Mouse (Mus musculus) midbrain, postnatal 0 days (tissue): ENCODE results near the gene Tenm2. TPM values are rescaled to one million over a fixed set of nuclear protein-coding genes. Genes with fewer than 3 reads are reported as not detected.

Experiments
- ATAC-seq: fragments of 200-750 bp; cut with Nextera tagmentation; 2 replicates; pipeline ENCODE4 v1.8.0; 2017; ENCODE audit warnings: moderate number of reproducible peaks, mild to moderate bottlenecking, moderate TSS enrichment, moderate library complexity; ENCODE audit not compliant: low FRiP score
- DNase-seq: peaks from one replicate; pipeline ENCODE4 v3.0.0-alpha.2; 2015; ENCODE audit warnings: low spot score
- H3K27ac ChIP-seq: fragments of 300-500 bp; sonication (generic); 2 replicates; pipeline ENCODE4 v1.5.1; 2014; ENCODE audit warnings: low read depth, mild to moderate bottlenecking, low read length, mixed read lengths
- H3K27me3 ChIP-seq: fragments of 300-500 bp; sonication (generic); 2 replicates; pipeline ENCODE4 v1.6.1; 2014; ENCODE audit warnings: low read length, control low read depth, mixed read lengths; ENCODE audit not compliant: insufficient read depth
- H3K36me3 ChIP-seq: fragments of 300-500 bp; sonication (generic); 2 replicates; pipeline ENCODE4 v1.6.1; 2014; ENCODE audit warnings: low read length, control low read depth, mixed read lengths; ENCODE audit not compliant: insufficient read depth
- H3K4me1 ChIP-seq: fragments of 300-500 bp; sonication (generic); 2 replicates; pipeline ENCODE4 v1.6.1; 2014; ENCODE audit warnings: mild to moderate bottlenecking, control low read depth, antibody characterized with exemption, low read length, mixed read lengths; ENCODE audit not compliant: insufficient read depth
- H3K4me2 ChIP-seq: fragments of 300-500 bp; sonication (generic); 2 replicates; pipeline ENCODE4 v1.6.1; 2014; ENCODE audit warnings: low read depth, mild to moderate bottlenecking, low read length, mixed read lengths; ENCODE audit not compliant: poor library complexity, severe bottlenecking
- H3K4me3 ChIP-seq: fragments of 300-500 bp; sonication (generic); 2 replicates; pipeline ENCODE4 v1.5.1; 2014; ENCODE audit warnings: low read depth, mild to moderate bottlenecking, low read length, moderate library complexity
- H3K9ac ChIP-seq: fragments of 300-500 bp; sonication (generic); replicated peaks from 2 replicates; pipeline ENCODE4 v1.6.1; 2014; ENCODE audit warnings: mild to moderate bottlenecking, low read length, moderate library complexity, mixed read lengths; ENCODE audit not compliant: poor library complexity, severe bottlenecking
- H3K9me3 ChIP-seq: fragments of 300-500 bp; sonication (generic); 2 replicates; pipeline ENCODE4 v1.6.1; 2016; ENCODE audit warnings: low read length, control low read depth
- CTCF ChIP-seq: IDR thresholded peaks from 2 replicates; pipeline ENCODE4 v1.5.1; 2016; ENCODE audit warnings: antibody characterized with exemption, mild to moderate bottlenecking
- WGBS: fragments of 180-500 bp; shearing (Covaris S2); extraction: QIAGEN DNeasy Blood & Tissue Kit; methylation state at CpG from one replicate; pipeline ENCODE4 v1.1.7; 2014; 5-methylcytosine and 5-hydroxymethylcytosine counted together
- polyA plus RNA-seq: library from polyadenylated mRNA; unstranded; fragments of >200 nt; fragmentation: Nextera tagmentation; extraction: Ambion mirVana; gene quantifications from 2 replicates; pipeline ENCODE4 v1.2.1, GENCODE M21; 2015
- total RNA-seq: library from RNA; depleted of rRNA; stranded (reverse); fragments of >200 nt; gene quantifications from 2 replicates; pipeline ENCODE4 v1.2.3, GENCODE M21; 2014

Gene Tenm2
- total and polyA plus RNA-seq, 2 experiments from 2014 or later, result 62.6 to 138 TPM

DNA sequence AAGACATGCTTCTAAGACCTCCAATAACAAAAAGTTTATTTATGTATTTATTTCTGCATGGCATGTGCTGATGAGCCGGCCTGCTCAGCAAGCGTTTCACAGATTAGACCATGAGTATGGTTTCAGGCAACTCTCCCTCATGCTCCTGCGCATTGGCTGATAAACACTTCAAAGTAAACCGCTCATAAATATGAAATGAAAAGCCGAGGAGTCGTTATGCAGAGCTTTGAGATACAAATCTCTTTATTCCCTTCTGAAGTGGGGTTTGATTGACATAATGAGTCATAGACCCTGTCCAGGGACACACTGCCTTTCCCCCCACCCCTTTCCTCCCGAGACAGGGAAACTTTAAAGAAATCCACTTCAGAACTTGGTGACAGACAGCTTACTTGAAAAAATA lies 348.3 kb downstream of the Tenm2 start:
- 21% methylated on average over 7 of the region's 7 CpGs for WGBS
- DNase-seq, result no peak
- no peak for TF ChIP-seq CTCF
- H3K9ac ChIP-seq, result no peak overlapping the region
- H3K27me3 ChIP-seq, result no peaks in the 10 kb centered on the region
- ATAC-seq, result no peak
- H3K4me3 ChIP-seq, result no peak overlapping the region
- H3K9me3 ChIP-seq, result no peaks in the 10 kb centered on the region
- H3K27ac ChIP-seq, result no peak overlapping the region
- H3K4me2 ChIP-seq, result no peak overlapping the region
- H3K4me1 ChIP-seq, result no peaks in the 10 kb centered on the region
- no peaks in the 10 kb centered on the region for H3K36me3 ChIP-seq

DNA sequence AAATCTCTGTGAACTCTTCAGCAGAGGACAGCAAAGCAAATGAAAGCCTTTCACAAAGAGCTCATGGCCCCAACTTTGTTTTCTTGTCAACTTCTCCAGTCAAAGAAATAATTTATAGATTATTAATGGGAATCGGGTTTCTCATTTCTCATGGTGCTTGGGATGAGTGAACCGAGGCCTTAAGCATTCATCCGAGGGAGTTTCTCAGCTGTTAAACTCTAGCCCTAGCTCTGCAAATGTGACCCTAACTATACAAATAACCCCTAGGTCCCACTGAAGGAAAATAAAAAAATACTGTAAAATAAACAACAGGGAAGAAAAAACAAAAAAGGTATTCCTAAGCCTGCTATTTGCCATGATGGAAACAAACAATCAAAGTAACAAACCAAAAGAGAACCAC lies 349.6 kb downstream of the Tenm2 start:
- Histone ChIP-seq H3K27ac (no peak overlapping the region), H3K27me3 (no peaks in the 10 kb centered on the region)
- TF ChIP-seq CTCF, result no peak

DNA sequence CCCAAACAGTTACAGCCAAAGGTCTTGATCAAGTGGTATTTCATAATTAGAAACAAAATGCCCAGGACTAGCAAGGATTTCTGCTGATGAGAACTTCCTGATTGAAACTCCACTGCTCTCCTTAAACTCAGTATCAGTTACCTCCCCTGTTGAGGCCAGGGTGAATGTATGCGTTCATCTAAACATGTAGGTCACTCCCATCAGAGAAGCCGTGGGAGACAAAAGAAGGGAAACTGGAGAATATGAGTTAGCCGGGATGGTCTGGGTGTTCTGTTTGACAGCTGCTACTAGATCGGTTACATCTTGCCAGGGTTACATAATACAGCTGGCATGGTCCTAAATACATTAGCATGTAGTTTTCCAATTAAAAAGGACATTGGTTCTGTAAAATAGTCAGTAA lies 362.8 kb downstream of the Tenm2 start:
- DNase-seq (no peak), ATAC-seq (no peak)
- H3K4me1 ChIP-seq, result no peaks in the 10 kb centered on the region
- H3K27ac ChIP-seq, result no peak overlapping the region
- H3K27me3 ChIP-seq, result no peaks in the 10 kb centered on the region
- no peaks in the 10 kb centered on the region for H3K9me3 ChIP-seq
- no peak overlapping the region for H3K4me3 ChIP-seq
- no peak for TF ChIP-seq CTCF
- no peak overlapping the region for H3K4me2 ChIP-seq
- no peak overlapping the region for H3K9ac ChIP-seq
- whole genome bisulfite sequencing, result 57% methylated on average over 4 of the region's 4 CpGs
- H3K36me3 ChIP-seq, result no peaks in the 10 kb centered on the region

More for the DNA sequence above, 349.6 kb downstream of the Tenm2 start:
- H3K9ac ChIP-seq, result no peak overlapping the region
- DNase-seq (no peak), ATAC-seq (no peak)
- WGBS, result 87% methylated on average over 3 of the region's 3 CpGs
- H3K9me3 ChIP-seq, result no peaks in the 10 kb centered on the region
- H3K4me3 ChIP-seq, result no peak overlapping the region
- no peaks in the 10 kb centered on the region for H3K36me3 ChIP-seq
- H3K4me1 ChIP-seq, result no peaks in the 10 kb centered on the region
- no peak overlapping the region for H3K4me2 ChIP-seq

DNA sequence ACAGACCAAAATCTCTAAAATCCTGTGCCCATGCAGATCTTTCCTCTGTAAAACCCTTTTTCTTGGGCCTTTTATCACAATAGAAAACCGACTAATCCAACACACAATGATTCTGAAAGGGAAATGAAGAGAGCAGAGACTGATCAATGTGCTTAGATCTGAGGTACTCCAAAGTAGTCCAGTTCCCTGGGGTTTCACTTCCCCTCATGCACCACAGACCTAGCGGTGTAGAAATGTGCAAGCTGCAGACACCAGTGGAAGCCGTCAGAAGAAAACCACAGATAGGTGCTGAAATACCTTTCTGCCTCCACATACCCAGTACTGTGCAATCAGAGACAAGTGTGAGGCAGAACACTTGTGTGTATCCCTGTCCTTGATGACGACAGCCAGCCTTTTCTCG lies 365.2 kb downstream of the Tenm2 start:
- Histone ChIP-seq H3K4me3 (no peak overlapping the region), H3K27ac (no peak overlapping the region), H3K4me2 (no peak overlapping the region), H3K9ac (no peak overlapping the region), H3K36me3 (no peaks in the 10 kb centered on the region), H3K9me3 (no peaks in the 10 kb centered on the region), H3K27me3 (no peaks in the 10 kb centered on the region), H3K4me1 (no peaks in the 10 kb centered on the region)
- DNase-seq (no peak), ATAC-seq (no peak)
- WGBS, result 51% methylated on average over 5 of the region's 5 CpGs
- no peak for TF ChIP-seq CTCF

DNA sequence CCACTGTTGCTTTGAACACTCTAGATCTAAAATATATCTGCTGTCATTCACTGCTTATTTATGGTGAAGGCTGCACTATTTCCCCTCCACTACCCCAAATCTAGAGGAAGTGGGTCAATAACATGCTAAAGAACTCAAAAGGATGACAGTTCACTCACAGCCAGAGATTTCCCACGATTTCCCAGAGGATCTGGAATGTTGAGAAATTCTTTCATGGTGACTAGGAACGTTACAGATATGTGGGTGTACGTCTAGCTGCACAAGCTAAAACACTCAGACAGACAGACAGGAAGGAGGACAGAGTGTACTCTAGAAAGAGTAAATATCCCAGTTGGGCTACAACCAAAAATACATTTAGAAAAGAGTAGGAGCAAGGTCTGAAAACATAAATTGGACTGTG lies 384.1 kb downstream of the Tenm2 start:
- TF ChIP-seq CTCF, result no peak
- Histone ChIP-seq H3K27me3 (no peaks in the 10 kb centered on the region), H3K4me3 (no peak overlapping the region), H3K36me3 (no peaks in the 10 kb centered on the region), H3K27ac (no peak overlapping the region), H3K9me3 (no peaks in the 10 kb centered on the region), H3K9ac (no peak overlapping the region), H3K4me2 (no peak overlapping the region), H3K4me1 (no peaks in the 10 kb centered on the region)
- WGBS, result 62% methylated on average over 3 of the region's 3 CpGs
- DNase-seq, result no peak
- no peak for ATAC-seq

DNA sequence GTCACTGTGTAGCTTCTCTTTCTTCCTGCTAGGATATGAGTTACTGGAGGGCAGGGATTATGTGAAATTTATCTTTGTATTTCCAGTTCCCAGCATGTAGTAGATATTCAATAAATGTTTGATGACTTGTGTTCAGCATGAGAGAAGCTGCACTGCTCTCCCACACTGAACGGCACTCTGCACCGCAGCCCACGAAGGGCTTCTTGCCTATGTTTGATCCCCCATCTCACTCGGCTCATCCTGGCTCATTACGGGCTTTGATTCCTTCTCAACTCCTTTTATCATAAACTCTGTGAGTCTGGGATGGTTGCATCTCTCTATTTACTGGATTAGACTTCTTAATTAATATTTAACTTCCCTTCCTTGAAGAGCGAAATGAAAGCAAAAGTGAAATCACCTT lies 388.3 kb downstream of the Tenm2 start:
- TF ChIP-seq CTCF, result no peak
- Histone ChIP-seq H3K27ac (no peak overlapping the region), H3K9ac (no peak overlapping the region), H3K4me2 (no peak overlapping the region), H3K9me3 (no peaks in the 10 kb centered on the region), H3K36me3 (no peaks in the 10 kb centered on the region), H3K27me3 (no peaks in the 10 kb centered on the region), H3K4me3 (no peak overlapping the region), H3K4me1 (no peaks in the 10 kb centered on the region)
- WGBS, result 51% methylated on average over 6 of the region's 6 CpGs
- ATAC-seq, result no peak
- DNase-seq, result no peak

DNA sequence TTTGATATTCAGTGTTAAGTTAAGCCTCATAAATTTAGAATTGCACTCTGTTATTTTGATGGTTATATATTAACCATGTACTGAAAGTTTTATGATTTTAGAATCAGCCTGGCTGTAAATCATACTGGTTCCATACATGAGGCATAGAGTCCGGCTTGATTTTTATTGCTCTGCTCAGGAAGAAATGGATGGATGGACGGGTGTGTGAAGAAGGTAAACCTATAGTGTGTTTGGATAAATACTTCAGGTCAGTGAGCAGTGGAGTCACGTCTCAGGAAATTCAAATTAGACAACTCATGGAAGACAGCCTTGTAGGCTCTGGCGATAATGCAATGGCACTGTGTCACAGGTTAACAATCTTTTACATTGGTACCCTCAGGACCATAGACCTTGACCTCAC lies 402.9 kb downstream of the Tenm2 start:
- DNase-seq, result no peak
- no peak overlapping the region for H3K4me3 ChIP-seq
- no peak overlapping the region for H3K4me2 ChIP-seq
- no peak overlapping the region for H3K9ac ChIP-seq
- H3K9me3 ChIP-seq, result no peaks in the 10 kb centered on the region
- no peak overlapping the region for H3K27ac ChIP-seq
- 79% methylated on average over 4 of the region's 4 CpGs for WGBS
- no peak for TF ChIP-seq CTCF
- no peaks in the 10 kb centered on the region for H3K4me1 ChIP-seq
- H3K27me3 ChIP-seq, result no peaks in the 10 kb centered on the region
- no peak for ATAC-seq
- no peaks in the 10 kb centered on the region for H3K36me3 ChIP-seq
